Mouse (Mus musculus) left cerebral cortex, postnatal 36 days (tissue): ENCODE results near the gene Actr10. TPM values are rescaled to one million over a fixed set of nuclear protein-coding genes. Genes with fewer than 3 reads are reported as not detected.

Source experiments
- DNase-seq, 2 experiments: peaks; one replicate each; pipeline ENCODE4 v3.0.0; 2021 to 2022; ENCODE audit warnings: low spot score in 2 of 2, mixed read lengths in 1 of 2
- intact Hi-C: fragments of 180-260 bp; cut with DNase I; formaldehyde crosslinking; loops from one replicate; pipeline ENCODE4 v1.15.1; 2025
- total RNA-seq, 2 experiments: library from RNA; stranded (reverse); gene quantifications; 2 replicates each; pipeline ENCODE4 v1.2.3; 2021

Gene Actr10
- total RNA-seq, 2 experiments from 2014 or later = 146 to 163 TPM

- no peak for DNase-seq
- intact Hi-C loops = no loop called here
These were observed 6.5 kb downstream of the Actr10 start for GRCm38 (mm10) chr12:70944181-70944580.

- no peak for DNase-seq
- intact Hi-C loops = no loop called here
These were observed 9.1 kb downstream of the Actr10 start for GRCm38 (mm10) chr12:70946585-70947256.

GRCm38 (mm10) chr12:70958640-70959039 is 21.0 kb downstream of the Actr10 start:
- intact Hi-C loops = no loop called here
- no peak for DNase-seq

GRCm38 (mm10) chr12:70967581-70967980 is 29.9 kb downstream of the Actr10 start:
- intact Hi-C loops = loop anchor here (5.0 kb wide), 1 partner anchor 50 kb away; the partner anchor contains the start of gene Arid4a
- DNase-seq = no peak

GRCm38 (mm10) chr12:70968141-70968790 is 30.6 kb downstream of the Actr10 start:
- intact Hi-C loops = loop anchor here (5.0 kb wide), 1 partner anchor 49 kb away; the partner anchor contains the start of gene Arid4a
- DNase-seq = peak; percentile 74 to 77

- intact Hi-C loops = loop anchor here (5.0 kb wide), 1 partner anchor 48 kb away; the partner anchor contains the start of gene Arid4a
- DNase-seq = peak; percentile 84 to 89
These were observed 31.2 kb downstream of the Actr10 start for GRCm38 (mm10) chr12:70968791-70969307.

- intact Hi-C loops = loop anchor here (5.0 kb wide), 1 partner anchor 48 kb away; the partner anchor contains the start of gene Arid4a
- DNase-seq = peak; percentile 52 to 53
These were observed 32.0 kb downstream of the Actr10 start for GRCm38 (mm10) chr12:70969485-70970184.

GRCm38 (mm10) chr12:70973831-70974230 is 36.2 kb downstream of the Actr10 start:
- intact Hi-C loops = loop anchor here (1.0 kb wide), 1 partner anchor 36 kb away; no protein-coding TSS in a partner anchor
- no peak for DNase-seq

GRCm38 (mm10) chr12:70974441-70975266 is 37.0 kb downstream of the Actr10 start, which contains the start of gene Psma3:
Gene Psma3, plus strand, starts transcription at chr12:70974621.
- peak; percentile 90 for DNase-seq
- intact Hi-C loops = loop anchor here (1.0 kb wide), 1 partner anchor 36 kb away; no protein-coding TSS in a partner anchor

GRCm38 (mm10) chr12:70975406-70975805 is 37.7 kb downstream of the Actr10 start:
- DNase-seq = no peak
- intact Hi-C loops = no loop called here

- no peak for DNase-seq
- intact Hi-C loops = no loop called here
These were observed 38.2 kb downstream of the Actr10 start for GRCm38 (mm10) chr12:70975891-70976290.

GRCm38 (mm10) chr12:70978345-70978744 is 40.7 kb downstream of the Actr10 start:
- no peak for DNase-seq
- intact Hi-C loops = no loop called here

GRCm38 (mm10) chr12:70984855-70985550 is 47.3 kb downstream of the Actr10 start:
- intact Hi-C loops = no loop called here
- no peak for DNase-seq

GRCm38 (mm10) chr12:70997225-70997624 is 59.6 kb downstream of the Actr10 start:
- intact Hi-C loops = no loop called here

GRCm38 (mm10) chr12:70999423-70999903 is 61.8 kb downstream of the Actr10 start:
- no peak for DNase-seq
- intact Hi-C loops = no loop called here

More at GRCm38 (mm10) chr12:70997225-70997624, 59.6 kb downstream of the Actr10 start:
- no peak for DNase-seq

GRCm38 (mm10) chr12:71000344-71000743 is 62.7 kb downstream of the Actr10 start:
- intact Hi-C loops = no loop called here
- no peak for DNase-seq

GRCm38 (mm10) chr12:71001456-71001855 is 63.8 kb downstream of the Actr10 start:
- DNase-seq = no peak
- intact Hi-C loops = no loop called here

- no peak for DNase-seq
- intact Hi-C loops = no loop called here
These were observed 66.2 kb downstream of the Actr10 start for GRCm38 (mm10) chr12:71003760-71004426.
